Mouse (Mus musculus) ES-E14 (cell line): ENCODE measurements around the gene Tmem262.

ENCODE experiments used
- CHD2 ChIP-seq: IDR thresholded peaks from 2 replicates; pipeline ENCODE4 v1.6.1; 2014; ENCODE audit warnings: mild to moderate bottlenecking, low read depth, low read length, inconsistent platforms
- HCFC1 ChIP-seq: IDR thresholded peaks from 2 replicates; pipeline ENCODE4 v1.6.1; 2012; ENCODE audit warnings: low read length, inconsistent platforms, borderline replicate concordance; ENCODE audit not compliant: insufficient read depth
- MAFK ChIP-seq: IDR thresholded peaks from 2 replicates; pipeline ENCODE4 v1.6.1; 2014; ENCODE audit warnings: mild to moderate bottlenecking, low read depth, low read length, inconsistent platforms; ENCODE audit not compliant: insufficient read depth
- ZC3H11A ChIP-seq: IDR thresholded peaks from 2 replicates; pipeline ENCODE4 v1.6.1; 2012; ENCODE audit warnings: low read depth, mild to moderate bottlenecking, inconsistent platforms, low read length, borderline replicate concordance
- ZNF384 ChIP-seq: IDR thresholded peaks from 2 replicates; pipeline ENCODE4 v1.6.1; 2012; ENCODE audit warnings: low read depth, low read length, inconsistent platforms

- no peak for TF ChIP-seq HCFC1
- TF ChIP-seq CHD2 = peak; percentile 90
- peak; percentile 100 for TF ChIP-seq ZNF384
- TF ChIP-seq ZC3H11A = no peak
- TF ChIP-seq MAFK = no peak
Measured at GRCm38 (mm10) chr19:6085417-6085879, 5.6 kb downstream of the Tmem262 start.
